Mouse (Mus musculus) kidney, adult 2 months (tissue): ENCODE measurements around the gene Rpl13a.

ENCODE experiments used
- CTCF ChIP-seq: fragments of 200-500 bp; conservative IDR thresholded peaks from 2 replicates; pipeline ENCODE4 v1.5.1; 2011; ENCODE audit warnings: low read depth, mild to moderate bottlenecking, control low read depth, low read length, moderate library complexity, mixed read lengths; ENCODE audit not compliant: insufficient read depth, insufficient read length
- POLR2A ChIP-seq: fragments of 200-500 bp; IDR thresholded peaks from one replicate; pipeline ENCODE4 v1.6.1; 2011; ENCODE audit warnings: low read depth, low read length, control low read depth

DNA sequence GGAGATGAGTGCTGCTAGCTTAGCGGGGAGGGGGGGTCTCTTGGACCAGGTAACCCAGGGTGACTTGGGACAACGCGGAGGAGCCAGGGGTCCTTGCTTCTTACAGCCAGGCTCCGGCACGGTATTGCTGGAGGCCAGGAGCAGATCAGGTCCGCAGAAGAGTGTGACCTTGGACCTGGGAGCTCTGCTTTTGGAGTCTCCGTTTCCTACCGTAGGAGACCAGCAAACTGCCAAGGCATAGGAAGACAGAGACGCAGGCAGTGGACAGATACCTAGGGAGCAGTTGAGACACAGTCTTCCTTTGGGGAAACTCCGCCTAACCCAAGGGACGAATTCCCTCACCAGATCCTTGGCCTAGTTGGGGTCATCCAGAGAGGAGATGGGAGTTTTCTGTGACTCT, 37.1 kb upstream of the Rpl13a start:
- TF ChIP-seq CTCF (no peak), POLR2A (no peak)
